8 mouse cellular contexts compared by ENCODE assay signal in the genomic region with DNA sequence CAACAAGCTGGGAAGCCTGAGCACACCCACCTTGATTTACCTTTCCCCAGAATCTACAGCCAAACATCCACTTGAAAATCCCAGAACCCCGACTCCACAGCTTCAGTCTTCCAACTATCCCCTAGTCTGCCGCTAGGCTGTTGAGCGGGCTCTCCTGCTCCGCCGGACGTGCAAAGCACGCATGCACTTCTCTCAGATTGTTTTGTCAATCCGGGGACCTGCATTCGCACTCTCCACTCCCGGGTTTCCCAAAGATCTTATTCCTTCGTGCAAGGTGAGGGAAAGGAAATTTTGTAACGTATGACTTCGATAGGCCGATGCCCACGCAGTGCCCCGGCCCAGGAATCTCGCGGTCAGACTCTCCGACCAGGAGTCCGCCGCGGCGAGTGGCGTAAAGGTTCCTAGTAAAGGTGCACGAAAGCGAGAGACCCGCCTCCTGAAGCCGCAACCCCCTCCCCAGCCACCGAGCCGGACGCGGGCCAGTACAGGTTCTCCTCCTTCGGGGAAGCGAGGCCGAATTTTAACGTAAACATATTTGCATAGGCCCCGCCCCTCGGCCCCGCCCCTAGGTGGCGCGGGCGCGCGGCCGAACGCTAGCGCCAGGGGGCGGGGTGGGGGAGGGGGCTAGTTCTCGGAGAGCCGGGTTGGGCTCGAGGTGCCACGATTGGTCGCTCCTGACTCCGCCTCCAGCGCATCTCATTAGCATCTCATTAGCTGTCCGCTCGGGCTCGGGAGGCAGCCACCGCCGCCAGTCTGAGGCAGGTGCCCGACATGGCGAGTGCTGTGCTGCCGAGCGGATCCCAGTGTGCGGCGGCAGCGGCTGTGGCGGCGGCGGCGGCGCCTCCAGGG. TPM values are rescaled to one million over a fixed set of nuclear protein-coding genes. Genes with fewer than 3 reads are reported as not detected.
DNase-seq lines count a peak whose midpoint lies in the region; ATAC-seq lines count a peak whose summit lies in the region.

A gene (plus strand): TSS at position 572 of the 849 bp plus-strand sequence.

- H3K9ac ChIP-seq in embryonic facial prominence, embryonic 11.5 days (replicated peaks; ENCODE audit: low read length): peak within 1 kb of the TSS; percentile 87
- H3K9ac ChIP-seq in intestine, embryonic 15.5 days: peak within 1 kb of the TSS; percentile 68

- H3K27ac ChIP-seq in embryonic facial prominence, embryonic 11.5 days (replicated peaks; ENCODE audit: low read depth, low read length): peak within 1 kb of the TSS; percentile 64
- H3K27ac ChIP-seq in intestine, embryonic 15.5 days: peak within 1 kb of the TSS; percentile 76

- no peaks in the 10 kb centered on the region for H3K27me3 ChIP-seq in embryonic facial prominence, embryonic 11.5 days (ENCODE audit: control insufficient read depth, insufficient read depth, low read length)
- peaks cover 27% of the 10 kb centered on the region for H3K27me3 ChIP-seq in intestine, embryonic 15.5 days (replicated peaks)
- peaks cover 69% of the 10 kb centered on the region for H3K27me3 ChIP-seq in megakaryocyte, embryonic 14.5 days (replicated peaks)

- peak within 1 kb of the TSS; percentile 82 for H3K4me3 ChIP-seq in embryonic facial prominence, embryonic 11.5 days (ENCODE audit: low read depth, low read length)
- H3K4me3 ChIP-seq in intestine, embryonic 15.5 days (replicated peaks): peak within 1 kb of the TSS; percentile 54
- peak within 1 kb of the TSS; percentile 90 for H3K4me3 ChIP-seq in megakaryocyte, embryonic 14.5 days (replicated peaks)

- intact Hi-C loops in left cerebral cortex, postnatal 10 days (cut with DNase I): loop anchor here (2.0 to 10.0 kb wide), 4 partner anchors 165 to 793 kb away; no protein-coding TSS in a partner anchor

- under 1% methylated on average over 56 of the region's 72 CpGs for WGBS in embryonic facial prominence, embryonic 11.5 days
- WGBS in intestine, embryonic 15.5 days: under 1% methylated on average over 71 of the region's 72 CpGs

- ATAC-seq in embryonic facial prominence, embryonic 11.5 days (replicated peaks; ENCODE audit: insufficient number of reproducible peaks, low FRiP score, low TSS enrichment, low read depth): peak; percentile 91
- ATAC-seq in intestine, embryonic 15.5 days: peak; percentile 98

- H3K4me1 ChIP-seq in embryonic facial prominence, embryonic 11.5 days (ENCODE audit: control insufficient read depth, insufficient read depth, low read length): peaks cover 2% of the 10 kb centered on the region; the same call in 1 of the 2 replicates
- peaks cover 13% of the 10 kb centered on the region for H3K4me1 ChIP-seq in intestine, embryonic 15.5 days (replicated peaks)
- peaks cover 24% of the 10 kb centered on the region for H3K4me1 ChIP-seq in megakaryocyte, embryonic 14.5 days

- H3K4me2 ChIP-seq in embryonic facial prominence, embryonic 11.5 days (ENCODE audit: low read depth, low read length): peak within 1 kb of the TSS; percentile 93
- H3K4me2 ChIP-seq in intestine, embryonic 15.5 days (replicated peaks): peak within 1 kb of the TSS; percentile 99

- H3K9me3 ChIP-seq in embryonic facial prominence, embryonic 11.5 days (replicated peaks; ENCODE audit: control insufficient read depth, low read length): no peaks in the 10 kb centered on the region
- no peaks in the 10 kb centered on the region for H3K9me3 ChIP-seq in intestine, embryonic 15.5 days
- 0 out of 2 replicates have a peak, but pooled peaks cover 6% of the 10 kb centered on the region for H3K9me3 ChIP-seq in megakaryocyte, embryonic 14.5 days

- DNase-seq in adrenal gland, postnatal 25 days: peak; percentile 93
- peak; percentile 98 for DNase-seq in embryonic facial prominence, embryonic 11.5 days (ENCODE audit: low spot score)
- DNase-seq in gonadal fat pad, adult 2 months (ENCODE audit: low read depth): no peak
- DNase-seq in left cerebral cortex, postnatal 10 days (ENCODE audit: extremely low spot score in 1 of 2, low spot score in 2 of 2): peak; percentile 96 to 98
- DNase-seq in right cerebral cortex, adult 2 months (ENCODE audit: low spot score in 2 of 2): peak; percentile 96 to 97
- DNase-seq in urinary bladder, adult 2 months (ENCODE audit: low spot score): peak; percentile 87

- H3K36me3 ChIP-seq in embryonic facial prominence, embryonic 11.5 days (replicated peaks; ENCODE audit: control insufficient read depth, insufficient read depth, low read depth, low read length): no peaks in the 10 kb centered on the region
- no peaks in the 10 kb centered on the region for H3K36me3 ChIP-seq in intestine, embryonic 15.5 days
- H3K36me3 ChIP-seq in megakaryocyte, embryonic 14.5 days (replicated peaks; ENCODE audit: low read length): no peaks in the 10 kb centered on the region

RNA-seq across cellular contexts. Expression of the gene that starts here (rescaled TPM):
- total RNA-seq in adrenal gland, postnatal 25 days (2021): 27.5 and 35.6 TPM in 2 replicates
- polyA plus RNA-seq in embryonic facial prominence, embryonic 11.5 days (2014; fragmentation: Nextera tagmentation; extraction: Ambion mirVana): 99.3 and 116 TPM in 2 replicates
- polyA plus RNA-seq in gonadal fat pad, adult 2 months (2012; rRNA removed): 10.6 and 16.3 TPM in 2 replicates
- polyA plus RNA-seq in intestine, embryonic 15.5 days (2015; fragmentation: Nextera tagmentation; extraction: Ambion mirVana): 43.9 and 45.7 TPM in 2 replicates
- 100 to 1,000 TPM; 217 to 243 TPM for total RNA-seq in left cerebral cortex, postnatal 10 days (2021)
- 3.8 TPM in 1 of 2 replicates, not detected in the other for polyA plus RNA-seq in megakaryocyte, embryonic 14.5 days (2012; ENCODE audit: insufficient read depth, low replicate concordance)
- polyA plus RNA-seq in urinary bladder, adult 2 months (2012; rRNA removed): 9.3 and 13.4 TPM in 2 replicates
